Mouse (Mus musculus): ENCODE results near the gene Kif26b.

The Kif26b gene

GRCm38 (mm10) chr1:178540247-178540646 is 11.3 kb downstream of the Kif26b start:
- DNase-seq (ENCODE audit: extremely low read depth, low read depth): no peak

GRCm38 (mm10) chr1:178542415-178542814 is 13.5 kb downstream of the Kif26b start:
- DNase-seq (ENCODE audit: extremely low read depth, low read depth): no peak

GRCm38 (mm10) chr1:178542990-178543944 is 14.3 kb downstream of the Kif26b start:
- no peak for DNase-seq (ENCODE audit: extremely low read depth, low read depth)

- peak; percentile 48 for DNase-seq (ENCODE audit: extremely low read depth, low read depth)
Measured at GRCm38 (mm10) chr1:178544585-178544984, 15.7 kb downstream of the Kif26b start.

- DNase-seq (ENCODE audit: extremely low read depth, low read depth): no peak
Measured at GRCm38 (mm10) chr1:178549576-178549975, 20.7 kb downstream of the Kif26b start.

- DNase-seq (ENCODE audit: extremely low read depth, low read depth): no peak
Measured at GRCm38 (mm10) chr1:178550477-178551047, 21.6 kb downstream of the Kif26b start.

GRCm38 (mm10) chr1:178552278-178552897 is 23.5 kb downstream of the Kif26b start:
- DNase-seq (ENCODE audit: extremely low read depth, low read depth): no peak

GRCm38 (mm10) chr1:178552898-178553284 is 24.0 kb downstream of the Kif26b start:
- DNase-seq (ENCODE audit: extremely low read depth, low read depth): no peak

- DNase-seq (ENCODE audit: extremely low read depth, low read depth): no peak
Measured at GRCm38 (mm10) chr1:178556226-178556625, 27.3 kb downstream of the Kif26b start.

GRCm38 (mm10) chr1:178560043-178560442 is 31.1 kb downstream of the Kif26b start:
- DNase-seq (ENCODE audit: extremely low read depth, low read depth): no peak

GRCm38 (mm10) chr1:178563834-178564233 is 34.9 kb downstream of the Kif26b start:
- DNase-seq (ENCODE audit: extremely low read depth, low read depth): no peak

GRCm38 (mm10) chr1:178564800-178565199 is 35.9 kb downstream of the Kif26b start:
- DNase-seq (ENCODE audit: extremely low read depth, low read depth): no peak

GRCm38 (mm10) chr1:178568551-178569545 is 39.9 kb downstream of the Kif26b start:
- DNase-seq (ENCODE audit: extremely low read depth, low read depth): no peak

GRCm38 (mm10) chr1:178571009-178571408 is 42.1 kb downstream of the Kif26b start:
- DNase-seq (ENCODE audit: extremely low read depth, low read depth): no peak

GRCm38 (mm10) chr1:178571885-178572444 is 43.0 kb downstream of the Kif26b start:
- DNase-seq (ENCODE audit: extremely low read depth, low read depth): no peak

GRCm38 (mm10) chr1:178573406-178574032 is 44.6 kb downstream of the Kif26b start:
- no peak for DNase-seq (ENCODE audit: extremely low read depth, low read depth)

- DNase-seq (ENCODE audit: extremely low read depth, low read depth): no peak
Measured at GRCm38 (mm10) chr1:178575706-178576105, 46.8 kb downstream of the Kif26b start.

GRCm38 (mm10) chr1:178576926-178577325 is 48.0 kb downstream of the Kif26b start:
- no peak for DNase-seq (ENCODE audit: extremely low read depth, low read depth)

- no peak for DNase-seq (ENCODE audit: extremely low read depth, low read depth)
Measured at GRCm38 (mm10) chr1:178585366-178586020, 56.6 kb downstream of the Kif26b start.
